Mouse (Mus musculus): ENCODE results near the gene Rangap1. TPM values are rescaled to one million over a fixed set of nuclear protein-coding genes. Genes with fewer than 3 reads are reported as not detected.
"Not testable (repeated sequence)": the region's sequence is repeated elsewhere in the genome, so short reads cannot be mapped to it uniquely, and the experiment has no call there.

Rangap1 gene
- polyA plus RNA-seq, 1 experiment from 2014 or later = 140 TPM

- Histone ChIP-seq H3K9me3 (no peaks in the 10 kb centered on the region), H3K4me2 (replicated peaks) (no peak overlapping the region), H3K27me3 (no peaks in the 10 kb centered on the region), H3K36me3 (peaks cover 27% of the 10 kb centered on the region), H3K4me1 (replicated peaks) (no peaks in the 10 kb centered on the region), H3K9ac (replicated peaks) (no peak overlapping the region), H3K27ac (no peak overlapping the region), H3K4me3 (replicated peaks) (no peak overlapping the region)
- ATAC-seq = no peak
- WGBS = 96% methylated on average over 6 of the region's 6 CpGs
Observed at GRCm38 (mm10) chr15:81764573-81764972, 19.2 kb upstream of the Rangap1 start.

- no peak overlapping the region for H3K27ac ChIP-seq
- no peak for ATAC-seq
Observed at GRCm38 (mm10) chr15:81761959-81762358, 16.6 kb upstream of the Rangap1 start.

GRCm38 (mm10) chr15:81761381-81761780, 16.1 kb upstream of the Rangap1 start:
- H3K4me1 ChIP-seq (replicated peaks) = no peaks in the 10 kb centered on the region
- 90% methylated on average over 7 of the region's 7 CpGs for WGBS
- peaks cover 6% of the 10 kb centered on the region; the same call in 1 of the 2 replicates for H3K36me3 ChIP-seq
- H3K4me2 ChIP-seq (replicated peaks) = no peak overlapping the region
- H3K9ac ChIP-seq (replicated peaks) = no peak overlapping the region
- no peaks in the 10 kb centered on the region for H3K27me3 ChIP-seq
- no peak for ATAC-seq
- H3K4me3 ChIP-seq (replicated peaks) = no peak overlapping the region
- no peak overlapping the region for H3K27ac ChIP-seq
- H3K9me3 ChIP-seq = no peaks in the 10 kb centered on the region

More at GRCm38 (mm10) chr15:81761959-81762358, 16.6 kb upstream of the Rangap1 start:
- no peaks in the 10 kb centered on the region for H3K27me3 ChIP-seq
- WGBS = 85% methylated on average over 3 of the region's 3 CpGs
- H3K36me3 ChIP-seq = peaks cover 6% of the 10 kb centered on the region; the same call in 1 of the 2 replicates
- H3K4me3 ChIP-seq (replicated peaks) = no peak overlapping the region
- H3K9me3 ChIP-seq = no peaks in the 10 kb centered on the region
- H3K9ac ChIP-seq (replicated peaks) = no peak overlapping the region
- H3K4me2 ChIP-seq (replicated peaks) = no peak overlapping the region
- no peaks in the 10 kb centered on the region for H3K4me1 ChIP-seq (replicated peaks)

- WGBS = 93% methylated on average over 5 of the region's 5 CpGs
- no peak overlapping the region for H3K9ac ChIP-seq (replicated peaks)
- H3K4me3 ChIP-seq (replicated peaks) = no peak overlapping the region
- no peaks in the 10 kb centered on the region for H3K4me1 ChIP-seq (replicated peaks)
- H3K9me3 ChIP-seq = no peaks in the 10 kb centered on the region
- H3K36me3 ChIP-seq = peaks cover 7% of the 10 kb centered on the region
- H3K27ac ChIP-seq = no peak overlapping the region
- ATAC-seq = no peak
- no peaks in the 10 kb centered on the region for H3K27me3 ChIP-seq
- H3K4me2 ChIP-seq (replicated peaks) = no peak overlapping the region
Observed at GRCm38 (mm10) chr15:81760361-81761079, 15.2 kb upstream of the Rangap1 start.

- H3K9me3 ChIP-seq = no peaks in the 10 kb centered on the region
- no peak overlapping the region for H3K4me3 ChIP-seq (replicated peaks)
- ATAC-seq = no peak
- H3K4me2 ChIP-seq (replicated peaks) = no peak overlapping the region
- 99% methylated on average over 3 of the region's 3 CpGs for WGBS
- H3K4me1 ChIP-seq (replicated peaks) = no peaks in the 10 kb centered on the region
- H3K27me3 ChIP-seq = no peaks in the 10 kb centered on the region
- no peak overlapping the region for H3K9ac ChIP-seq (replicated peaks)
- H3K36me3 ChIP-seq = peaks cover 14% of the 10 kb centered on the region
- no peak overlapping the region for H3K27ac ChIP-seq
Observed at GRCm38 (mm10) chr15:81759542-81759941, 14.2 kb upstream of the Rangap1 start.

GRCm38 (mm10) chr15:81758701-81759100, 13.4 kb upstream of the Rangap1 start:
- peaks cover 14% of the 10 kb centered on the region for H3K36me3 ChIP-seq
- H3K27me3 ChIP-seq = no peaks in the 10 kb centered on the region
- no peak overlapping the region for H3K9ac ChIP-seq (replicated peaks)
- WGBS = 91% methylated on average over 5 of the region's 5 CpGs
- H3K4me2 ChIP-seq (replicated peaks) = no peak overlapping the region
- H3K4me3 ChIP-seq (replicated peaks) = no peak overlapping the region
- no peaks in the 10 kb centered on the region for H3K9me3 ChIP-seq
- no peaks in the 10 kb centered on the region for H3K4me1 ChIP-seq (replicated peaks)
- no peak overlapping the region for H3K27ac ChIP-seq
- ATAC-seq = no peak

- no peaks in the 10 kb centered on the region for H3K27me3 ChIP-seq
- H3K9me3 ChIP-seq = no peaks in the 10 kb centered on the region
- no peak overlapping the region for H3K4me2 ChIP-seq (replicated peaks)
- ATAC-seq = no peak
- no peak overlapping the region for H3K27ac ChIP-seq
- peaks cover 7% of the 10 kb centered on the region for H3K4me1 ChIP-seq (replicated peaks)
- no peak overlapping the region for H3K4me3 ChIP-seq (replicated peaks)
- H3K36me3 ChIP-seq = peaks cover 14% of the 10 kb centered on the region
- 94% methylated on average over 9 of the region's 9 CpGs for WGBS
- H3K9ac ChIP-seq (replicated peaks) = no peak overlapping the region
Observed at GRCm38 (mm10) chr15:81753669-81754068, 8.3 kb upstream of the Rangap1 start.

GRCm38 (mm10) chr15:81749742-81750141, 4.4 kb upstream of the Rangap1 start:
- 51% methylated on average over 14 of the region's 14 CpGs for WGBS
- no peak overlapping the region for H3K9ac ChIP-seq (replicated peaks)
- no peak overlapping the region for H3K4me3 ChIP-seq (replicated peaks)
- ATAC-seq = no peak
- H3K9me3 ChIP-seq = no peaks in the 10 kb centered on the region
- peaks cover 6% of the 10 kb centered on the region; the same call in 1 of the 2 replicates for H3K36me3 ChIP-seq
- peaks cover 24% of the 10 kb centered on the region for H3K4me1 ChIP-seq (replicated peaks)
- no peak overlapping the region for H3K27ac ChIP-seq
- no peak overlapping the region for H3K4me2 ChIP-seq (replicated peaks)
- no peaks in the 10 kb centered on the region for H3K27me3 ChIP-seq

GRCm38 (mm10) chr15:81745601-81746114, 328 bp upstream of the Rangap1 start:
- Histone ChIP-seq H3K4me1 (replicated peaks) (peaks cover 31% of the 10 kb centered on the region), H3K9me3 (no peaks in the 10 kb centered on the region), H3K4me3 (replicated peaks) (peak overlapping the region; percentile 87), H3K9ac (replicated peaks) (peak overlapping the region; percentile 97), H3K4me2 (replicated peaks) (peak overlapping the region; percentile 83), H3K27ac (peak overlapping the region; percentile 95), H3K36me3 (no peaks in the 10 kb centered on the region), H3K27me3 (no peaks in the 10 kb centered on the region)
- under 1% methylated on average over 33 of the region's 33 CpGs for WGBS
- peak; percentile 87 for ATAC-seq

- H3K4me1 ChIP-seq (replicated peaks) = peaks cover 21% of the 10 kb centered on the region
- H3K27me3 ChIP-seq; H3K9me3 ChIP-seq; ATAC-seq; H3K4me3 ChIP-seq (replicated peaks); H3K4me2 ChIP-seq (replicated peaks); H3K27ac ChIP-seq; H3K36me3 ChIP-seq; H3K9ac ChIP-seq (replicated peaks): not testable (repeated sequence)
- 42% methylated on average over 2 of the region's 2 CpGs for WGBS
Observed at GRCm38 (mm10) chr15:81742368-81742767, 3.0 kb downstream of the Rangap1 start.

GRCm38 (mm10) chr15:81739924-81740323, 5.4 kb downstream of the Rangap1 start:
- Histone ChIP-seq H3K9me3 (no peaks in the 10 kb centered on the region), H3K4me3 (replicated peaks) (no peak overlapping the region), H3K4me1 (replicated peaks) (peaks cover 6% of the 10 kb centered on the region), H3K36me3 (no peaks in the 10 kb centered on the region), H3K27ac (no peak overlapping the region), H3K4me2 (replicated peaks) (no peak overlapping the region), H3K9ac (replicated peaks) (no peak overlapping the region), H3K27me3 (no peaks in the 10 kb centered on the region)
- 15% methylated on average over 2 of the region's 2 CpGs for WGBS
- no peak for ATAC-seq

- Histone ChIP-seq H3K9me3 (no peaks in the 10 kb centered on the region), H3K27me3 (no peaks in the 10 kb centered on the region), H3K9ac (replicated peaks) (no peak overlapping the region), H3K27ac (no peak overlapping the region), H3K4me1 (replicated peaks) (peaks cover 2% of the 10 kb centered on the region), H3K4me2 (replicated peaks) (no peak overlapping the region), H3K36me3 (no peaks in the 10 kb centered on the region), H3K4me3 (replicated peaks) (no peak overlapping the region)
- 82% methylated on average over 3 of the region's 3 CpGs for WGBS
- ATAC-seq = no peak
Observed at GRCm38 (mm10) chr15:81739296-81739695, 6.0 kb downstream of the Rangap1 start.

Data from midbrain, embryonic 13.5 days (tissue).